Mouse (Mus musculus) brown adipose tissue, adult 24 weeks (tissue): ENCODE results near the gene Ccdc162. TPM values are rescaled to one million over a fixed set of nuclear protein-coding genes. Genes with fewer than 3 reads are reported as not detected.
"Not testable (repeated sequence)": the region's sequence is repeated elsewhere in the genome, so short reads cannot be mapped to it uniquely, and the experiment has no call there.

Experiments
- H3K27ac ChIP-seq: fragments of 200-500 bp; replicated peaks from 2 replicates; pipeline ENCODE4 v1.5.1; 2012; ENCODE audit warnings: low read depth, mild to moderate bottlenecking, low read length
- H3K4me1 ChIP-seq: fragments of 200-500 bp; 2 replicates; pipeline ENCODE4 v1.6.1; 2012; ENCODE audit warnings: low read length, mixed read lengths; ENCODE audit not compliant: control insufficient read depth, insufficient read depth, insufficient read length
- H3K4me3 ChIP-seq: fragments of 200-500 bp; 2 replicates; pipeline ENCODE4 v1.5.1; 2012; ENCODE audit warnings: low read depth, mild to moderate bottlenecking, low read length, moderate library complexity; ENCODE audit not compliant: insufficient read depth
- polyA plus RNA-seq: library from polyadenylated mRNA; stranded (reverse); fragments of >200 nt; gene quantifications from 2 replicates; pipeline ENCODE4 v1.2.4, GENCODE M21; 2012; ENCODE audit not compliant: missing spikeins, insufficient read depth, insufficient read length

Gene Ccdc162
- polyA plus RNA-seq, 1 experiment, result 2.0 TPM

GRCm38 (mm10) chr10:41676661-41677061, 39.8 kb downstream of the Ccdc162 start:
- no peak overlapping the region for H3K4me3 ChIP-seq
- H3K27ac ChIP-seq, result no peak overlapping the region
- no peaks in the 10 kb centered on the region for H3K4me1 ChIP-seq

GRCm38 (mm10) chr10:41675842-41676571, 40.4 kb downstream of the Ccdc162 start:
- Histone ChIP-seq H3K27ac (no peak overlapping the region), H3K4me1 (no peaks in the 10 kb centered on the region), H3K4me3 (no peak overlapping the region)

GRCm38 (mm10) chr10:41675243-41675642, 41.2 kb downstream of the Ccdc162 start:
- H3K27ac ChIP-seq, result no peak overlapping the region
- H3K4me1 ChIP-seq, result no peaks in the 10 kb centered on the region
- H3K4me3 ChIP-seq, result no peak overlapping the region

- no peaks in the 10 kb centered on the region for H3K4me1 ChIP-seq
- no peak overlapping the region for H3K4me3 ChIP-seq
- no peak overlapping the region for H3K27ac ChIP-seq
Measured at GRCm38 (mm10) chr10:41674362-41674761, 42.1 kb downstream of the Ccdc162 start.

- H3K4me3 ChIP-seq, result no peak overlapping the region
- H3K4me1 ChIP-seq, result no peaks in the 10 kb centered on the region
- no peak overlapping the region for H3K27ac ChIP-seq
Measured at GRCm38 (mm10) chr10:41670196-41670595, 46.2 kb downstream of the Ccdc162 start.

- Histone ChIP-seq H3K27ac (no peak overlapping the region), H3K4me1 (no peaks in the 10 kb centered on the region), H3K4me3 (no peak overlapping the region)
Measured at GRCm38 (mm10) chr10:41665498-41665897, 50.9 kb downstream of the Ccdc162 start.

- not testable (repeated sequence) for H3K4me3 ChIP-seq, H3K4me1 ChIP-seq
Measured at GRCm38 (mm10) chr10:41659671-41660070, 56.8 kb downstream of the Ccdc162 start.

GRCm38 (mm10) chr10:41655684-41656083, 60.8 kb downstream of the Ccdc162 start:
- not testable (repeated sequence) for H3K4me1 ChIP-seq, H3K4me3 ChIP-seq

More at GRCm38 (mm10) chr10:41659671-41660070, 56.8 kb downstream of the Ccdc162 start:
- not testable (repeated sequence) for H3K27ac ChIP-seq

GRCm38 (mm10) chr10:41652988-41653387, 63.4 kb downstream of the Ccdc162 start:
- H3K4me1 ChIP-seq, result no peaks in the 10 kb centered on the region; the same call in 1 of the 2 replicates
- no peak overlapping the region for H3K4me3 ChIP-seq
- no peak overlapping the region for H3K27ac ChIP-seq

More at GRCm38 (mm10) chr10:41655684-41656083, 60.8 kb downstream of the Ccdc162 start:
- H3K27ac ChIP-seq, result not testable (repeated sequence)

GRCm38 (mm10) chr10:41652094-41652775, 64.2 kb downstream of the Ccdc162 start:
- Histone ChIP-seq H3K4me3 (no peak overlapping the region), H3K27ac (no peak overlapping the region), H3K4me1 (no peaks in the 10 kb centered on the region; the same call in 1 of the 2 replicates)

- Histone ChIP-seq H3K4me3 (no peak overlapping the region), H3K27ac (no peak overlapping the region), H3K4me1 (no peaks in the 10 kb centered on the region; the same call in 1 of the 2 replicates)
Measured at GRCm38 (mm10) chr10:41651532-41651931, 64.9 kb downstream of the Ccdc162 start.

GRCm38 (mm10) chr10:41649186-41649585, 67.2 kb downstream of the Ccdc162 start:
- no peaks in the 10 kb centered on the region for H3K4me1 ChIP-seq
- H3K4me3 ChIP-seq, result no peak overlapping the region
- H3K27ac ChIP-seq, result no peak overlapping the region

- no peak overlapping the region for H3K27ac ChIP-seq
- H3K4me1 ChIP-seq, result no peaks in the 10 kb centered on the region
Measured at GRCm38 (mm10) chr10:41638776-41639175, 77.7 kb downstream of the Ccdc162 start.

GRCm38 (mm10) chr10:41635276-41636033, 81.0 kb downstream of the Ccdc162 start:
- no peak overlapping the region for H3K4me3 ChIP-seq
- H3K4me1 ChIP-seq, result no peaks in the 10 kb centered on the region

More at GRCm38 (mm10) chr10:41638776-41639175, 77.7 kb downstream of the Ccdc162 start:
- H3K4me3 ChIP-seq, result no peak overlapping the region

GRCm38 (mm10) chr10:41633801-41634200, 82.6 kb downstream of the Ccdc162 start:
- Histone ChIP-seq H3K27ac (no peak overlapping the region), H3K4me1 (no peaks in the 10 kb centered on the region), H3K4me3 (no peak overlapping the region)

More at GRCm38 (mm10) chr10:41635276-41636033, 81.0 kb downstream of the Ccdc162 start:
- H3K27ac ChIP-seq, result no peak overlapping the region
